Mouse (Mus musculus) T-helper 1 cell (primary cell): Measurements from ENCODE around the gene Evx2.

ENCODE experiments used
- in situ Hi-C: fragments of 300-600 bp; cut with MboI, MseI; formaldehyde crosslinking; loops from one replicate; pipeline ENCODE4 v1.15.1; 2025; ENCODE audit warnings: high pct_unique_total_duplicates

The Evx2 gene

GRCm38 (mm10) chr2:74682796-74683195, 23.4 kb upstream of the Evx2 start:
- in situ Hi-C loops: loop anchor here (10.0 kb wide), 1 partner anchor 1098 kb away; the partner anchor contains the start of gene Chrna1

- in situ Hi-C loops: loop anchor here (10.0 kb wide), 1 partner anchor 1097 kb away; the partner anchor contains the start of gene Chrna1
These were observed 22.5 kb upstream of the Evx2 start for GRCm38 (mm10) chr2:74681594-74682531.

DNA sequence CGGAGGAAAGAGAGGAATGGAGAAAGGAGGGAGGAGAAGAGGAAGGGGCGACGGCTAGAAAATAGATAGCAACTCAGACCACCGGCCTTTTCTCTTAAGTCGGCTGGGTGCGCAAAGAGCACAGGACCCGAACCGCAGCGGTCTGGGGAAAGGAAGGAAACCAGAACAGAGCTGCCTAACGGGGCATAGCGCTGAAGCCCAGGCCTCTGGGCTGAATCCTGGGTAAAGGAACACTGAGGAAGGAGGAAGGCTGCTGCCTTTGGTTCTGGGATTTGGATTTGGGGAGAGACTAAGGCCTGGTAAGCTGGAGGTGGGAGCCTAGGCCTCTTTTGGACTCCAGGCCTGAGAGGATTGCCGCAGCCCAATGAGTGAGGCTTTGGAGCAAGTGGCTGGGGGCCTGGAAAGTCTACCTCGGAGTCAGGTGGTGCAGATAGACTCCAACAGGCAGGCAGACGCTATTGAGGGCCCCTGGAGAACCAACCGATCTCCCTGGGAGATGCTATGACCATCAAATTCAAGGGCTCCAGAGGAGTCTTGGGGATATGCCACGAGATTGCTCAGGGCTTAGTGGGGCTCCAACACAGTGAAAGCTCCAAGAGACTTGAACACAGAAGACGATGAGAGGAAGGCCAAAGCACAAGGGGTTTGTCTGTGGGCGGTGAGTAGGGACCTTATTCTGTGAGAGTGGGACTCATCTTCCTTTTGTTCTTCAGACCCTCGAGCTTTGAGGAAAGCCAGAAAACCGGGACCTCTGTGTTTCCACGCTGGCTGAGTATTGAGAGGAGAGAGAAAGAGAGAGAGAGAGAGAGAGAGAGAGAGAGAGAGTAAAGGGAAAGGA, 21.4 kb upstream of the Evx2 start:
- in situ Hi-C loops: loop anchor here (10.0 kb wide), 1 partner anchor 1096 kb away; the partner anchor contains the start of gene Chrna1

DNA sequence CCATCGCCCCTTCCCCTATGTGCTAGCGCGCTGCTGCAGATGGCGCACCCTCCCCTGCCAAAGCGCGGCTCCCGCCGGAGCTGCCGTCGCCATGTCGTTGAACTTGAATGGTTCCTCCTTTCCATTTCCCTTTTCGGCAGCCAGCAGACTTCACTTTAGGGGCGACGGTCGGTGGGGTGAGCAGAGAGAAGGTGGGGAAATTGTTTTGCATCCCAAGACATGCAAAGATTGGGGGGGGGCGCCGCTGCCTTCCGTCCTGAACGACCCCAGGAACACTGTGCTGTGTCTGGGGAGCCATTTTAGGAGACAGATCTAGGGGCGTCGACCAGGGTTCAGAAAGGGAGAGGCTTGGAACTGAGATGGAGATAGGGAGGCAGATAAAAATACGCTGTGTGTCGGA, 20.6 kb upstream of the Evx2 start:
- in situ Hi-C loops: loop anchor here (10.0 kb wide), 1 partner anchor 1095 kb away; the partner anchor contains the start of gene Chrna1

GRCm38 (mm10) chr2:74679596-74679971, 20.2 kb upstream of the Evx2 start:
- in situ Hi-C loops: no loop called here

DNA sequence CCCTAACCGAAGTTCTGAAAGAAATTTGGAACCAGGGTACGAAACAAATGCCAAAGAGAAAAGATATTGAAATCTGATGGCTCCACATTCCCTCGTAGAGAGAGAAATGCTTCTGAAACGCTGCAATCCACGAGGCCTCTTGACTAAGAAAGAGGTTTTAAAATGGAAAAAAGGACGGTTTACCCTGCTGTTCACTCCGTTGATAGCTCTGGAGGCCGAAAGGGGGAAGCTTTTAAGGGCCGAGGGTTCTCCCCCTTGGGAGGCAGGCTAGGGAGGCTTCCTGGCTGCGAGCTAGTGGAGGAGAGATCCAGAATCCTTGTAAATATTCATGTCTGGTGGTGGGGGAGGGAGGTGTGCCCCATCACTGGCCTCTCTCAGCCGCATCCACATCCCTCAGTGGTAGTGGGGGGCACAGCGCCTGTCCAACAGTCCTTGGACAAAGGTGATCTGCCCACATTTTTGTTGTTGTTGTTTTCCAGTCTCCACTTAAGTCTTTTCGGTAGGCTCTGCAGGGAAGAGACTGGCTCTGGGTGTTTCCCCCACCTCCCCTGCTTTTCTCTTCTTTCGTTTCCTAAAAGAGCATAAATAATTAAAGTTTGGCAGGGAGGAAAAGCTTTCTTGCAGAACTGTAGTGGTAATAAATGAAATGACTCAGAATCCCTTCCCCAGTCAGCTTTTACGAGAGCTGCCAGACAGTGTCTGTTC, 19.7 kb upstream of the Evx2 start, which contains the start of gene Hoxd11:
Gene Hoxd11, plus strand, starts transcription at position 667 of the 705 bp plus-strand sequence.
- in situ Hi-C loops: no loop called here

- in situ Hi-C loops: no loop called here
These were observed 17.7 kb upstream of the Evx2 start for GRCm38 (mm10) chr2:74677106-74677505.

GRCm38 (mm10) chr2:74676376-74677052, 17.2 kb upstream of the Evx2 start:
- in situ Hi-C loops: no loop called here

GRCm38 (mm10) chr2:74675666-74676282, 16.4 kb upstream of the Evx2 start:
- in situ Hi-C loops: no loop called here

DNA sequence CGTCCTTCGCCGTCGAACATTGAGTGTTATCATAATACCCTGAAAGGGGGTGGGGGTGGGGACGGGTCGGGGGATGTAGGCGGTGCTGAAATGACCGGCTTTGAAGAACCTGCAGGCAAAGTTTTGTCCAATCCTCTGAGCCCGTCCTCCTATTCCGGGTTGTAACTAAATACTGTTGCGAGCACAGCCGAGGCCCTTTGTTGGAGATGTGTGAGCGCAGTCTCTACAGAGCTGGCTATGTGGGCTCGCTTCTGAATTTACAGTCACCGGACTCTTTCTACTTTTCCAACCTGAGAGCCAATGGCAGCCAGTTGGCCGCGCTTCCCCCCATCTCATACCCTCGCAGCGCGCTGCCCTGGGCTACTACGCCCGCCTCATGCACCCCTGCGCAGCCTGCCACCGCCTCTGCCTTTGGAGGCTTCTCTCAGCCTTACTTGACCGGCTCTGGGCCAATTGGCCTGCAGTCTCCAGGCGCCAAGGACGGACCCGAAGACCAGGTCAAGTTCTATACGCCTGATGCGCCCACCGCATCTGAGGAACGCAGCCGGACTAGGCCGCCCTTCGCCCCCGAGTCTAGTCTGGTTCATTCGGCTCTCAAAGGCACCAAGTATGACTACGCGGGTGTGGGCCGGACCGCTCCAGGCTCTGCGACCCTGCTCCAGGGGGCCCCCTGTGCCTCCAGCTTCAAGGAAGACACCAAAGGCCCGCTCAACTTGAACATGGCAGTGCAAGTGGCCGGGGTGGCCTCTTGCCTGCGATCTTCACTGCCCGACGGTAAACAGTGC, 15.7 kb upstream of the Evx2 start, which contains the start of gene Hoxd12:
Gene Hoxd12, plus strand, starts transcription at position 133 of the 785 bp plus-strand sequence.
- in situ Hi-C loops: loop anchor here (25.0 kb wide), 1 partner anchor 713 kb away; no protein-coding TSS in a partner anchor

DNA sequence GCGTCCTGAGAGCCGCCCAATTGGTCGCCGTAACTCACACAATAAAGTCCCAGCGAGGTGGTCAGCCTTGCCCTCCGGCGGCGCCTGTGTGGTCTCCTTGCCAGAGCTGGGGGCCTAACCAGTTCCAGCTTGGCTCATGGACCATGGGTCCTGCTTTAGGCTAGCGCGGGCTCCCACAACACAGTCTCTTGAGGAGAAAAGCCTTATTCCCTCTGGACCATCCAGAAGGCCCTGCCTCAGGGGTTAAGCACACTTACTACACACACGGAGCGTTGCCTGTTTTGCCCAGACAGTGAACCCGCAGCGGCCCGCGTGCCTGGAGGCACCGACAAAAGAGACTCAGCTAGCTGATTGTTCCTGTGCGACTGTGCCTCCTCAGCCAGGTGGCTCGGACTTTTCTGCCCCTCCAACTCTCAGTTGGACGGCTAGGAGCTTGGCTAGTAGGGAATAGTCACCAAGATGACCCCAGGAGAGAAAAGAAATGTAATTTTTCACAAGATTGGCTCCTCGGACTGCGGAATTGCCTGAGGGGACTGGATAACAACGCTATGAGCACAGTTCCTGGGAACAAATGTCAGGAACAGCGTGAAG, 14.6 kb upstream of the Evx2 start:
- in situ Hi-C loops: loop anchor here (25.0 kb wide), 1 partner anchor 712 kb away; no protein-coding TSS in a partner anchor

DNA sequence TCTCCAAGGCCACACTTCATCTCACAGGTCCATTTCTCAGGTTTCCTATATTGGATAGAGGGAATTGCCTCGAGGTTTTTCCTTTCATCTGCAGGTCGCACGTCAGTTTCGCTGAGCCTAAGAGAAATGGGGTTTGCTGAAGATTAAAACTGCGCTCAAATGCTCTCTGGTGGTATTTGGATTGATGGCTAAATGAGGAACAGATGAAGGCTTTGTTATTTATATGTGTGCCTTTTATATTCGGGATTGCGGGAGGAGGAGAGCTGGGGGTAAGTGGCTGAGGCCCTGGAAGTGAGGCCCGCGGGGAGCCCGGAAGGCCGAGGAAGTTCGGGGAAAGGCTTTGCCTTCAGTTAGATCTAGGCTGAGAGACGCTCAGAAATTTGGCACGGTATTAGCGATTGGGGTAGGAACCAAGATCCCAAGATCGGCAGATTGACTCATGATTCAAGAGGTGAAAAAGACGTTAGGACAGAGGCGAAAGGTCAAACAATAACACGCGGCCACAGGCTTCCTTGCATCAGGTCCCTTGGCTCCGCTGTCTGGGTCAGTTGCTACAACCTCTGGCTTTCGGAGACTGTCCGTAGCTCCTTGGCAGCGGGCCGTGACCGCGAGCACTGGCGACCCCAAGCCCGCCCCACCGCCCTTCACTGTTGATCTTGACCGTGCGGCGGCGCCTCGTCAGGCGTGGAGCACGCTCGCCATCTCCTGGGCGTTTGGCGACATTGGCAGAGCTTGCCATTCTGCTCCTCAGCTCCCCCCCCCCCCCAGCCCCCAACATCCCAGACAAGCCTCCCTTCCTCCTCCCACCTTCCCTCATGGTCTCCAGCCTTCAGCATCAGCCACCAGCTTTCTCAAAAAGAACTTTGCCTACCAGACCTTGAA, 13.4 kb upstream of the Evx2 start:
- in situ Hi-C loops: loop anchor here (25.0 kb wide), 1 partner anchor 710 kb away; no protein-coding TSS in a partner anchor

DNA sequence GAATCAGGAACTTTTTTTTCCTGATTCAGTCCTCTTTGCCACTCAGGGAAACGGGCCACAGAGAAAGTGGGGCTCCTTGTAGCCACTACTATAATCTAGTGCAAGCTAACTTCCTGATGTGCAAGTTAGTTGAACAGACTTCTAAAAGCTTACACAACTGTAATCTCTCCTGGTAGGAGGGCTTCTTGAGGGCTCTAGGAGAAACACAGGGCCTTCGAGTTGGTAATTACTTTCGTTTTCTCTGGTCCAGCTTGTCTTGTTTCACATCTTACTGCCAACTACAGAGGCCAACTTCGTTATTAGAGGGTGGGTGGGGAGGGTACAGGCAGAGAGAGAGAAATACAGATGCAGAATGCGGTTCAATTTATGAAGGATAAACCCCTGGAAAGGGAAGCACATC, 12.5 kb upstream of the Evx2 start:
- in situ Hi-C loops: loop anchor here (25.0 kb wide), 1 partner anchor 710 kb away; no protein-coding TSS in a partner anchor

GRCm38 (mm10) chr2:74670632-74671188, 11.4 kb upstream of the Evx2 start:
- in situ Hi-C loops: loop anchor here (25.0 kb wide), 1 partner anchor 708 kb away; no protein-coding TSS in a partner anchor

GRCm38 (mm10) chr2:74669650-74670235, 10.4 kb upstream of the Evx2 start:
- in situ Hi-C loops: loop anchor here (25.0 kb wide), 1 partner anchor 707 kb away; no protein-coding TSS in a partner anchor

GRCm38 (mm10) chr2:74669230-74669578, 9.8 kb upstream of the Evx2 start:
- in situ Hi-C loops: loop anchor here (25.0 kb wide), 1 partner anchor 707 kb away; no protein-coding TSS in a partner anchor
